23 mouse cellular contexts compared by ENCODE assay signal in the genomic region with DNA sequence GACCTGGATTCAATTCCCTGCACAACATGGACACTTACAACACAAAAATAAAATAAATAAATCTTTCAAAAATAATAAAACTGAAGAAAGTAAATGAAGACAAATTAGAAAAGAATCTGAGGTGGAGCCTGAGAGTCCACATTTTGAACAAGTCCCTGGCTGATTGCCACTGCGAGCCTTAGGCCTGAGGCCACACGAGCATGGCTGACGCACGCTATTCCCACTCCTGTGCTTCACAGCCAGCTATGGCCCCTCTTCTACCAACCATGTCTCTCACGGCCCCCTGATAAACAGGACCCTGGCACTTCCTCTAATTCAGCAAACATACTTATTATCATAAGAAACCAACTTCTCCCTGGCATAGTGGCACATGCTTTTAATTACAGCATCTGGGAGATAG. TPM values are rescaled to one million over a fixed set of nuclear protein-coding genes. Genes with fewer than 3 reads are reported as not detected.
DNase-seq lines count a peak whose midpoint lies in the region; ATAC-seq and TF ChIP-seq lines count a peak whose summit lies in the region.
"Had no signal": no experiment of that assay in that cellular context is flagged by ENCODE, and none has a peak within 500 bp of the region (broad histone marks: within the 10 kb centered on the region; RNA-seq: fewer than 3 reads in every experiment).

No protein-coding gene starts in this region.

- no peak overlapping the region for H3K27ac ChIP-seq in forebrain, embryonic 11.5 days (ENCODE audit: low read depth, low read length)
- no peak overlapping the region for H3K27ac ChIP-seq in forebrain, embryonic 12.5 days
- H3K27ac ChIP-seq in intestine, postnatal 0 days (ENCODE audit: low read depth, low read length), result peak overlapping the region; percentile 80
- no peak overlapping the region for H3K27ac ChIP-seq in intestine, embryonic 16.5 days (ENCODE audit: low read length)
- H3K27ac ChIP-seq: embryonic facial prominence, embryonic 15.5 days; forebrain, embryonic 10.5 days; hindbrain, embryonic 12.5 days had no signal

- H3K4me3 ChIP-seq in forebrain, embryonic 11.5 days (ENCODE audit: low read depth, low read length), result no peak overlapping the region
- no peak overlapping the region for H3K4me3 ChIP-seq in forebrain, embryonic 12.5 days (replicated peaks)
- no peak overlapping the region for H3K4me3 ChIP-seq in intestine, postnatal 0 days (ENCODE audit: low read depth, low read length)
- no peak overlapping the region for H3K4me3 ChIP-seq in intestine, embryonic 16.5 days (ENCODE audit: low read length)
- H3K4me3 ChIP-seq: embryonic facial prominence, embryonic 15.5 days; erythroblast, embryonic 14.5 days; forebrain, embryonic 10.5 days; hindbrain, embryonic 12.5 days had no signal

- H3K9ac ChIP-seq in forebrain, embryonic 11.5 days (ENCODE audit: low read length), result no peak overlapping the region
- no peak overlapping the region for H3K9ac ChIP-seq in forebrain, embryonic 12.5 days
- no peak overlapping the region for H3K9ac ChIP-seq in intestine, postnatal 0 days (ENCODE audit: low read depth, low read length)
- no peak overlapping the region for H3K9ac ChIP-seq in intestine, embryonic 16.5 days (ENCODE audit: low read depth, low read length)
- H3K9ac ChIP-seq: embryonic facial prominence, embryonic 15.5 days; hindbrain, embryonic 12.5 days had no signal

- no peak for TF ChIP-seq CTCF in intestine, postnatal 0 days (IDR thresholded peaks at IDR 0.05; ENCODE audit: low read depth)

- H3K27me3 ChIP-seq in forebrain, embryonic 11.5 days (ENCODE audit: control insufficient read depth, insufficient read depth, low read length), result no peaks in the 10 kb centered on the region
- H3K27me3 ChIP-seq in forebrain, embryonic 12.5 days, result no peaks in the 10 kb centered on the region
- H3K27me3 ChIP-seq in intestine, postnatal 0 days (replicated peaks; ENCODE audit: control insufficient read depth, insufficient read depth, low read length), result no peaks in the 10 kb centered on the region
- H3K27me3 ChIP-seq in intestine, embryonic 16.5 days (replicated peaks; ENCODE audit: control insufficient read depth, insufficient read depth, low read length), result no peaks in the 10 kb centered on the region
- H3K27me3 ChIP-seq: embryonic facial prominence, embryonic 15.5 days; hindbrain, embryonic 12.5 days; Patski had no signal

- H3K4me2 ChIP-seq in forebrain, embryonic 11.5 days (ENCODE audit: low read depth, low read length, severe bottlenecking), result no peak overlapping the region
- no peak overlapping the region for H3K4me2 ChIP-seq in forebrain, embryonic 12.5 days
- no peak overlapping the region for H3K4me2 ChIP-seq in intestine, postnatal 0 days (replicated peaks; ENCODE audit: low read depth)
- no peak overlapping the region for H3K4me2 ChIP-seq in intestine, embryonic 16.5 days (ENCODE audit: low read depth, low read length)
- H3K4me2 ChIP-seq: embryonic facial prominence, embryonic 15.5 days; hindbrain, embryonic 12.5 days had no signal

- H3K4me1 ChIP-seq in forebrain, embryonic 11.5 days (replicated peaks; ENCODE audit: control insufficient read depth, insufficient read depth, low read length), result no peaks in the 10 kb centered on the region
- H3K4me1 ChIP-seq in forebrain, embryonic 12.5 days, result peaks cover 11% of the 10 kb centered on the region
- H3K4me1 ChIP-seq in intestine, postnatal 0 days (replicated peaks; ENCODE audit: control insufficient read depth, insufficient read depth, low read length), result peaks cover 13% of the 10 kb centered on the region
- peaks cover 29% of the 10 kb centered on the region for H3K4me1 ChIP-seq in intestine, embryonic 16.5 days (ENCODE audit: control insufficient read depth, insufficient read depth, low read length)

- WGBS in forebrain, embryonic 11.5 days, result 94% methylated on average over 5 of the region's 5 CpGs
- 89% methylated on average over 5 of the region's 5 CpGs for WGBS in forebrain, embryonic 12.5 days
- WGBS in intestine, postnatal 0 days, result 80% methylated on average over 5 of the region's 5 CpGs
- WGBS in intestine, embryonic 16.5 days, result 86% methylated on average over 5 of the region's 5 CpGs

- no peak for ATAC-seq in forebrain, embryonic 11.5 days (replicated peaks; ENCODE audit: low FRiP score)
- ATAC-seq in forebrain, embryonic 12.5 days (ENCODE audit: low FRiP score), result no peak
- no peak for ATAC-seq in intestine, postnatal 0 days
- no peak for ATAC-seq in intestine, embryonic 16.5 days
- ATAC-seq: activated CD4-positive, CD25-positive, alpha-beta regulatory T cell, adult 4 months; forebrain, embryonic 16.5 days; hindbrain, embryonic 16.5 days; Patski had no signal

- no peaks in the 10 kb centered on the region for H3K9me3 ChIP-seq in forebrain, embryonic 11.5 days (ENCODE audit: control insufficient read depth, low read length)
- H3K9me3 ChIP-seq in forebrain, embryonic 12.5 days, result no peaks in the 10 kb centered on the region
- H3K9me3 ChIP-seq in intestine, postnatal 0 days (ENCODE audit: control insufficient read depth), result no peaks in the 10 kb centered on the region
- no peaks in the 10 kb centered on the region for H3K9me3 ChIP-seq in intestine, embryonic 16.5 days (ENCODE audit: control insufficient read depth, low read length)
- H3K9me3 ChIP-seq: embryonic facial prominence, embryonic 15.5 days; forebrain, embryonic 10.5 days; hindbrain, embryonic 12.5 days had no signal

- H3K36me3 ChIP-seq in forebrain, embryonic 11.5 days (ENCODE audit: control insufficient read depth, insufficient read depth, low read length), result no peaks in the 10 kb centered on the region
- no peaks in the 10 kb centered on the region for H3K36me3 ChIP-seq in forebrain, embryonic 12.5 days (replicated peaks)
- H3K36me3 ChIP-seq in intestine, postnatal 0 days (ENCODE audit: control insufficient read depth, insufficient read depth), result no peaks in the 10 kb centered on the region; the same call in 1 of the 2 replicates
- H3K36me3 ChIP-seq in intestine, embryonic 16.5 days (ENCODE audit: control insufficient read depth, insufficient read depth, low read length), result no peaks in the 10 kb centered on the region
- H3K36me3 ChIP-seq: forebrain, embryonic 10.5 days had no signal

- DNase-seq in forebrain, embryonic 11.5 days (ENCODE audit: low spot score), result peak; percentile 41
- peak; percentile 51 for DNase-seq in testis, postnatal 10 days (ENCODE audit: low spot score)
- DNase-seq in testis, postnatal 14 days (ENCODE audit: low spot score), result no peak
- no peak for DNase-seq in layer of hippocampus, adult 9-10 months (ENCODE audit: low spot score)
- DNase-seq in lung, adult 18-20 months, result no peak
- DNase-seq: adrenal gland, adult 2 months; adrenal gland, postnatal 25 days; cerebellum, adult 18-20 months; embryo, embryonic 11 days; gastrocnemius, postnatal 14 days; heart, postnatal 4 days had no signal

RNA-seq across cellular contexts. Expression of a gene that starts 8.7 kb away (rescaled TPM):
- 2.5 and 2.8 TPM in 2 replicates for polyA plus RNA-seq in forebrain, embryonic 11.5 days (2014; fragmentation: Nextera tagmentation; extraction: Ambion mirVana)
- polyA plus RNA-seq in forebrain, embryonic 12.5 days (2016; fragmentation: Nextera tagmentation; extraction: Ambion mirVana), result 0.88 and 1.00 TPM in 2 replicates
- 2.1 and 2.3 TPM in 2 replicates for polyA plus RNA-seq in intestine, postnatal 0 days (2015; fragmentation: Nextera tagmentation; extraction: Ambion mirVana)
- 1.5 and 2.0 TPM in 2 replicates for polyA plus RNA-seq in intestine, embryonic 16.5 days (2015; fragmentation: Nextera tagmentation; extraction: Ambion mirVana)
- polyA plus RNA-seq: activated CD4-positive, CD25-positive, alpha-beta regulatory T cell, adult 4 months; C2C12; Patski had no signal

RNA-seq across cellular contexts. Expression of a gene that starts 25.3 kb away (rescaled TPM):
- polyA plus RNA-seq in forebrain, embryonic 11.5 days (2014; fragmentation: Nextera tagmentation; extraction: Ambion mirVana), result 9.4 and 9.7 TPM in 2 replicates
- 7.7 and 9.2 TPM in 2 replicates for polyA plus RNA-seq in forebrain, embryonic 12.5 days (2016; fragmentation: Nextera tagmentation; extraction: Ambion mirVana)
- 25.5 and 25.9 TPM in 2 replicates for polyA plus RNA-seq in intestine, postnatal 0 days (2015; fragmentation: Nextera tagmentation; extraction: Ambion mirVana)
- 11.3 and 12.2 TPM in 2 replicates for polyA plus RNA-seq in intestine, embryonic 16.5 days (2015; fragmentation: Nextera tagmentation; extraction: Ambion mirVana)

RNA-seq across cellular contexts. Expression of a gene that starts 49.0 kb away (rescaled TPM):
- 2.7 and 5.0 TPM in 2 replicates for polyA plus RNA-seq in forebrain, embryonic 11.5 days (2014; fragmentation: Nextera tagmentation; extraction: Ambion mirVana)
- 3.2 and 3.3 TPM in 2 replicates for polyA plus RNA-seq in forebrain, embryonic 12.5 days (2016; fragmentation: Nextera tagmentation; extraction: Ambion mirVana)
- polyA plus RNA-seq in intestine, postnatal 0 days (2015; fragmentation: Nextera tagmentation; extraction: Ambion mirVana), result 1.3 and 2.0 TPM in 2 replicates
- 3.7 and 4.1 TPM in 2 replicates for polyA plus RNA-seq in intestine, embryonic 16.5 days (2015; fragmentation: Nextera tagmentation; extraction: Ambion mirVana)

RNA-seq across cellular contexts. Expression of a gene that starts 52.0 kb away (rescaled TPM):
- 64.0 and 73.8 TPM in 2 replicates for polyA plus RNA-seq in forebrain, embryonic 11.5 days (2014; fragmentation: Nextera tagmentation; extraction: Ambion mirVana)
- polyA plus RNA-seq in forebrain, embryonic 12.5 days (2016; fragmentation: Nextera tagmentation; extraction: Ambion mirVana), result 68.1 and 71.2 TPM in 2 replicates
- polyA plus RNA-seq in intestine, postnatal 0 days (2015; fragmentation: Nextera tagmentation; extraction: Ambion mirVana), result 24.5 and 26.4 TPM in 2 replicates
- 42.5 and 50.5 TPM in 2 replicates for polyA plus RNA-seq in intestine, embryonic 16.5 days (2015; fragmentation: Nextera tagmentation; extraction: Ambion mirVana)

RNA-seq across cellular contexts. Expression of a gene that starts 56.0 kb away (rescaled TPM):
- 1.5 TPM in 2 replicates for polyA plus RNA-seq in forebrain, embryonic 11.5 days (2014; fragmentation: Nextera tagmentation; extraction: Ambion mirVana)
- 1.6 and 2.0 TPM in 2 replicates for polyA plus RNA-seq in forebrain, embryonic 12.5 days (2016; fragmentation: Nextera tagmentation; extraction: Ambion mirVana)
- 0.86 and 0.98 TPM in 2 replicates for polyA plus RNA-seq in intestine, postnatal 0 days (2015; fragmentation: Nextera tagmentation; extraction: Ambion mirVana)
- 0.69 and 0.73 TPM in 2 replicates for polyA plus RNA-seq in intestine, embryonic 16.5 days (2015; fragmentation: Nextera tagmentation; extraction: Ambion mirVana)
- polyA plus RNA-seq: erythroblast, embryonic 14.5 days had no signal

Comparison
In these comparisons a context has a peak if more than half of its experiments do, and no peak if none do; other contexts are left out.
1. DNase-seq: peak in forebrain, embryonic 11.5 days (single experiment) and testis, postnatal 10 days (single experiment); none in testis, postnatal 14 days (single experiment), layer of hippocampus, adult 9-10 months (single experiment) and lung, adult 18-20 months (0 of 2).